Mouse (Mus musculus) T-helper 2 cell (primary cell): ENCODE data around the gene Fnd3c2.
"Not testable (repeated sequence)": the region's sequence is repeated elsewhere in the genome, so short reads cannot be mapped to it uniquely, and the experiment has no call there.

Experiments used
- in situ Hi-C: fragments of 300-600 bp; cut with MboI, MseI; formaldehyde crosslinking; loops from one replicate; pipeline ENCODE4 v1.15.1; 2025; ENCODE audit warnings: high pct_unique_total_duplicates

Fnd3c2 gene

GRCm38 (mm10) chrX:106255276-106255675 is at the start of gene Fnd3c2:
Gene Fnd3c2 (minus strand): TSS chrX:106255376.
- in situ Hi-C loops = no loop called here

- in situ Hi-C loops = no loop called here
Measured at GRCm38 (mm10) chrX:106284441-106284840, 29.3 kb upstream of the Fnd3c2 start.

- in situ Hi-C loops = no loop called here
Measured at GRCm38 (mm10) chrX:106221058-106221457, 34.1 kb downstream of the Fnd3c2 start, which contains the start of gene Taf9b. Gene Taf9b (minus strand): TSS chrX:106221158.

- in situ Hi-C loops = no loop called here
Measured at GRCm38 (mm10) chrX:106219171-106220032, 35.8 kb downstream of the Fnd3c2 start.

- in situ Hi-C loops = no loop called here
Measured at GRCm38 (mm10) chrX:106209100-106209499, 46.1 kb downstream of the Fnd3c2 start.

GRCm38 (mm10) chrX:106198904-106199303 is 56.3 kb downstream of the Fnd3c2 start:
- in situ Hi-C loops = no loop called here

GRCm38 (mm10) chrX:106197308-106197707 is 57.9 kb downstream of the Fnd3c2 start:
- in situ Hi-C loops = no loop called here

- in situ Hi-C loops = not testable (repeated sequence)
Measured at GRCm38 (mm10) chrX:106194361-106194760, 60.8 kb downstream of the Fnd3c2 start.

- in situ Hi-C loops = no loop called here
Measured at GRCm38 (mm10) chrX:106190091-106190490, 65.1 kb downstream of the Fnd3c2 start.

GRCm38 (mm10) chrX:106189356-106189755 is 65.8 kb downstream of the Fnd3c2 start:
- in situ Hi-C loops = no loop called here

- in situ Hi-C loops = no loop called here
Measured at GRCm38 (mm10) chrX:106187737-106188136, 67.4 kb downstream of the Fnd3c2 start.

- in situ Hi-C loops = no loop called here
Measured at GRCm38 (mm10) chrX:106186713-106187649, 68.2 kb downstream of the Fnd3c2 start, which contains the start of gene Pgk1. Gene Pgk1 (plus strand): TSS chrX:106187100.

GRCm38 (mm10) chrX:106185706-106186105 is 69.5 kb downstream of the Fnd3c2 start:
- in situ Hi-C loops = no loop called here
